Mouse (Mus musculus): ENCODE measurements around the gene Meiob. TPM values are rescaled to one million over a fixed set of nuclear protein-coding genes. Genes with fewer than 3 reads are reported as not detected.

Meiob gene
- polyA plus RNA-seq (2014; fragmentation: Nextera tagmentation; extraction: Ambion mirVana) = not detected in 2 replicates

GRCm38 (mm10) chr17:24803952-24804951, at the start of gene Meiob:
Meiob (plus strand) TSS chr17:24804289.
- H3K4me2 ChIP-seq (ENCODE audit: low read depth) = peak within 1 kb of the TSS; percentile 82
- under 1% methylated on average over 70 of the region's 71 CpGs for WGBS
- no peaks in the 10 kb centered on the region for H3K9me3 ChIP-seq (ENCODE audit: control insufficient read depth, low read length)
- no peaks in the 10 kb centered on the region for H3K36me3 ChIP-seq (ENCODE audit: control insufficient read depth, insufficient read depth, low read length)
- H3K9ac ChIP-seq (ENCODE audit: low read length) = peak within 1 kb of the TSS; percentile 52
- H3K27ac ChIP-seq (ENCODE audit: low read depth, low read length) = no peak within 1 kb of the TSS
- H3K4me1 ChIP-seq (ENCODE audit: control insufficient read depth, insufficient read depth, low read length) = no peaks in the 10 kb centered on the region
- H3K27me3 ChIP-seq (ENCODE audit: control insufficient read depth, insufficient read depth, low read length) = peaks cover 21% of the 10 kb centered on the region
- ATAC-seq (ENCODE audit: insufficient read depth, low FRiP score, low TSS enrichment) (peak; percentile 60), DNase-seq (ENCODE audit: low spot score) (peak; percentile 83)
- H3K4me3 ChIP-seq (ENCODE audit: low read depth, low read length) = peak within 1 kb of the TSS; percentile 62

DNA sequence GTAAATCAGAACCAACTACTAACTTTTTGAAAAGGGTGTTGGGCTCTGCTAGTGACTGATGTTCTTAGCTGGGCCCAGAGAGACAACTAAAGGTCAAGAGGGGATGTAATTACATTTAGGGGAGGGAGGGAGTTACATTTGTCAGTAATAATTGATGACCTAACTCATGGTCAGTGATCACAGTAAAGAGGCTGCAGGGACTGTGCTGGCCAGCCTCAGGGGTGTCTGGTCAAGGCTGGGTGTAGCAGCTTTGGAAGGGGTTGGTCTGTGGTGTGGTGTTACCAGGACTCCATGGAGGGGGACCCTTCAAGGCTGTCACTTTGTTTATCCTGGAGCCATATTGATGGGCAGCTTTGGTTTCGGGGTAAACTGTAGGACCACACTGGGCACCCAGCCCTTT, 46.7 kb upstream of the Meiob start:
- no peak overlapping the region for H3K4me3 ChIP-seq (ENCODE audit: low read depth, low read length)
- H3K4me2 ChIP-seq (ENCODE audit: low read depth) = no peak overlapping the region
- no peaks in the 10 kb centered on the region for H3K9me3 ChIP-seq (ENCODE audit: control insufficient read depth, low read length)
- no peak for ATAC-seq (ENCODE audit: insufficient read depth, low FRiP score, low TSS enrichment)
- no peak for DNase-seq (ENCODE audit: low spot score)
- H3K9ac ChIP-seq (ENCODE audit: low read length) = no peak overlapping the region
- no peaks in the 10 kb centered on the region for H3K36me3 ChIP-seq (ENCODE audit: control insufficient read depth, insufficient read depth, low read length)
- H3K27ac ChIP-seq (ENCODE audit: low read depth, low read length) = no peak overlapping the region
- WGBS = 86% methylated on average over 1 of the region's 1 CpGs
- H3K27me3 ChIP-seq (ENCODE audit: control insufficient read depth, insufficient read depth, low read length) = peaks cover 39% of the 10 kb centered on the region
- H3K4me1 ChIP-seq (ENCODE audit: control insufficient read depth, insufficient read depth, low read length) = peaks cover 7% of the 10 kb centered on the region

DNA sequence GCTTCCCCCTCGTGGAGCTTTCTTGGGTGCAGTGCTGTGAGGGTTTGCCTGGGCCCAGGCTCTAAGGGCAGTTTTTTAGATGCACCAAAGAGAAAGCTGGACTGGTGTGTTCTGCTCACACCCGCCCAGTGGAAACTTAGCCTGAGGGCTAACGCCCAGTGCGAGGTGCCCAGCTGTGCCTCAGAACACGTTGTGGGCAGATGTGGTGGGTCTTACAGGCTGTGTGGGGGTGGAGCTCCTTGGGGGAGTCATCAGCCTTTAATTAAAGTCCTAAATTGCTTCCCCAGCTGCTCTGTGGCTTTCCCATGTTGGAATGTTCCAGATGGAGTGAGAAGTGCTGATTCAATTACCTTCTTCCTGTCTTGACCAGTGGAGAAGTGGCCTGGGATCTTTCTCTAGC, 43.0 kb upstream of the Meiob start:
- Histone ChIP-seq H3K36me3 (ENCODE audit: control insufficient read depth, insufficient read depth, low read length) (no peaks in the 10 kb centered on the region), H3K9ac (ENCODE audit: low read length) (no peak overlapping the region), H3K9me3 (ENCODE audit: control insufficient read depth, low read length) (no peaks in the 10 kb centered on the region), H3K27me3 (ENCODE audit: control insufficient read depth, insufficient read depth, low read length) (peaks cover 2% of the 10 kb centered on the region; the same call in 1 of the 2 replicates), H3K27ac (ENCODE audit: low read depth, low read length) (no peak overlapping the region), H3K4me1 (ENCODE audit: control insufficient read depth, insufficient read depth, low read length) (no peaks in the 10 kb centered on the region), H3K4me3 (ENCODE audit: low read depth, low read length) (no peak overlapping the region), H3K4me2 (ENCODE audit: low read depth) (no peak overlapping the region)
- ATAC-seq (ENCODE audit: insufficient read depth, low FRiP score, low TSS enrichment) = no peak
- no peak for DNase-seq (ENCODE audit: low spot score)
- WGBS = 44% methylated on average over 5 of the region's 5 CpGs

DNA sequence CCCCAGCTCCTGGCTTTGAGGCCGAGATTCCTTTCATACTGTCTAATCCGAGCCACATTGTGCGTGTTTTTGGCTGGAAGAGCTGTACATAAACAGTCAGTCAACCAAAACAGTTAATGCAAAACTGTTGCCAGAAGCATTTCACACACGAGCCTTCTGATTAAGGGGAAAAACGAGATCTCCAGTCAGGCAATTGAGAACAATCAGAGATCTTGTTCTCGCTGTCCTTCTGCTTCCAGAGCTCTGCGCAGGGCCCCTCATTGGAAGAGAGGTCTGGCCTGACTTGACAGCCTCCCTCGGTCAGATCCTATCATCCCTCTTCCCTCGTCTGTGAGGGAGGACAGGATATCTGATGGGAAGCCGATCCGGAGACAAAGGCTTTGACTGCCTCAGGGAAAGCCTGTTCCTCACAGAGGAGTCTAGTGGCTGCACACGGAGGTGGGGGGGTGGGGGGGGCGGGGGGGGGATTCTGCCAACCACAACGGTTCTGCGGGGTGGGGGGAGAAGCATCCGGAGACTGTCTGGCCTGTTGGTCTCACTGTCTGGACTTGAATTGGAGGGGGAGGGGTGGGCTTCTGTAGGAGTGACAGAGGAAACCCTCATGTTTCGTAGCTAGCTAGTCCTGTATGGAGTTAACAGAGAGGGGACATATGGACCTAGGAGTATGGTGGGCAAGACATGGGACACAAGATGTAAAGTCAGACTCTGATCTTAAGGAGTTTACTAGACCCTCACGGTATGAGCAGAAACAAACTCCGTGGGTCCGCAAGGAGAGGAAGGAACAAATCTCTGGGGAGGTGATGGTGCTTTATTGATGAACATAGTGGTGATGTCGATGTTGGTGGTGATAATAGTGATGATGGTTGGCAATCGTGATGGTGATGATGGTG, 38.8 kb upstream of the Meiob start:
- Histone ChIP-seq H3K9me3 (ENCODE audit: control insufficient read depth, low read length) (no peaks in the 10 kb centered on the region), H3K4me1 (ENCODE audit: control insufficient read depth, insufficient read depth, low read length) (no peaks in the 10 kb centered on the region), H3K27me3 (ENCODE audit: control insufficient read depth, insufficient read depth, low read length) (no peaks in the 10 kb centered on the region), H3K9ac (ENCODE audit: low read length) (no peak overlapping the region), H3K4me2 (ENCODE audit: low read depth) (no peak overlapping the region), H3K27ac (ENCODE audit: low read depth, low read length) (no peak overlapping the region), H3K4me3 (ENCODE audit: low read depth, low read length) (no peak overlapping the region), H3K36me3 (ENCODE audit: control insufficient read depth, insufficient read depth, low read length) (no peaks in the 10 kb centered on the region)
- WGBS = 61% methylated on average over 21 of the region's 22 CpGs
- ATAC-seq (ENCODE audit: insufficient read depth, low FRiP score, low TSS enrichment) (no peak), DNase-seq (ENCODE audit: low spot score) (no peak)

- Histone ChIP-seq H3K9ac (ENCODE audit: low read length) (no peak overlapping the region), H3K4me1 (ENCODE audit: control insufficient read depth, insufficient read depth, low read length) (no peaks in the 10 kb centered on the region), H3K27ac (ENCODE audit: low read depth, low read length) (no peak overlapping the region), H3K27me3 (ENCODE audit: control insufficient read depth, insufficient read depth, low read length) (no peaks in the 10 kb centered on the region), H3K4me3 (ENCODE audit: low read depth, low read length) (no peak overlapping the region), H3K9me3 (ENCODE audit: control insufficient read depth, low read length) (no peaks in the 10 kb centered on the region), H3K36me3 (ENCODE audit: control insufficient read depth, insufficient read depth, low read length) (no peaks in the 10 kb centered on the region), H3K4me2 (ENCODE audit: low read depth) (no peak overlapping the region)
- ATAC-seq (ENCODE audit: insufficient read depth, low FRiP score, low TSS enrichment) = no peak
- 33% methylated on average over 12 of the region's 12 CpGs for WGBS
- no peak for DNase-seq (ENCODE audit: low spot score)
Observed at GRCm38 (mm10) chr17:24766266-24766875, 37.7 kb upstream of the Meiob start.

GRCm38 (mm10) chr17:24769146-24769545, 34.9 kb upstream of the Meiob start:
- H3K4me2 ChIP-seq (ENCODE audit: low read depth) = no peak overlapping the region
- H3K27ac ChIP-seq (ENCODE audit: low read depth, low read length) = no peak overlapping the region
- ATAC-seq (ENCODE audit: insufficient read depth, low FRiP score, low TSS enrichment) (no peak), DNase-seq (ENCODE audit: low spot score) (no peak)
- no peak overlapping the region for H3K9ac ChIP-seq (ENCODE audit: low read length)
- no peaks in the 10 kb centered on the region for H3K4me1 ChIP-seq (ENCODE audit: control insufficient read depth, insufficient read depth, low read length)
- WGBS = 37% methylated on average over 3 of the region's 3 CpGs
- H3K4me3 ChIP-seq (ENCODE audit: low read depth, low read length) = no peak overlapping the region
- no peaks in the 10 kb centered on the region for H3K9me3 ChIP-seq (ENCODE audit: control insufficient read depth, low read length)
- no peaks in the 10 kb centered on the region for H3K27me3 ChIP-seq (ENCODE audit: control insufficient read depth, insufficient read depth, low read length)
- H3K36me3 ChIP-seq (ENCODE audit: control insufficient read depth, insufficient read depth, low read length) = no peaks in the 10 kb centered on the region

- DNase-seq (ENCODE audit: low spot score) (no peak), ATAC-seq (ENCODE audit: insufficient read depth, low FRiP score, low TSS enrichment) (no peak)
- Histone ChIP-seq H3K4me1 (ENCODE audit: control insufficient read depth, insufficient read depth, low read length) (no peaks in the 10 kb centered on the region), H3K4me3 (ENCODE audit: low read depth, low read length) (no peak overlapping the region), H3K9me3 (ENCODE audit: control insufficient read depth, low read length) (no peaks in the 10 kb centered on the region), H3K27me3 (ENCODE audit: control insufficient read depth, insufficient read depth, low read length) (no peaks in the 10 kb centered on the region), H3K4me2 (ENCODE audit: low read depth) (no peak overlapping the region), H3K36me3 (ENCODE audit: control insufficient read depth, insufficient read depth, low read length) (no peaks in the 10 kb centered on the region), H3K9ac (ENCODE audit: low read length) (no peak overlapping the region), H3K27ac (ENCODE audit: low read depth, low read length) (no peak overlapping the region)
- WGBS = 83% methylated on average over 5 of the region's 5 CpGs
Observed at GRCm38 (mm10) chr17:24773241-24773640, 30.8 kb upstream of the Meiob start.

- ATAC-seq (ENCODE audit: insufficient read depth, low FRiP score, low TSS enrichment) (no peak), DNase-seq (ENCODE audit: low spot score) (no peak)
- no peak overlapping the region for H3K27ac ChIP-seq (ENCODE audit: low read depth, low read length)
- H3K4me3 ChIP-seq (ENCODE audit: low read depth, low read length) = no peak overlapping the region
- no peaks in the 10 kb centered on the region for H3K4me1 ChIP-seq (ENCODE audit: control insufficient read depth, insufficient read depth, low read length)
- H3K36me3 ChIP-seq (ENCODE audit: control insufficient read depth, insufficient read depth, low read length) = no peaks in the 10 kb centered on the region
- no peaks in the 10 kb centered on the region for H3K9me3 ChIP-seq (ENCODE audit: control insufficient read depth, low read length)
- no peak overlapping the region for H3K4me2 ChIP-seq (ENCODE audit: low read depth)
- 86% methylated on average over 8 of the region's 8 CpGs for WGBS
- no peaks in the 10 kb centered on the region for H3K27me3 ChIP-seq (ENCODE audit: control insufficient read depth, insufficient read depth, low read length)
- no peak overlapping the region for H3K9ac ChIP-seq (ENCODE audit: low read length)
Observed at GRCm38 (mm10) chr17:24775173-24775572, 28.9 kb upstream of the Meiob start.
